Mouse (Mus musculus) brown adipose tissue, adult 24 weeks (tissue): ENCODE data around the gene Lta. TPM values are rescaled to one million over a fixed set of nuclear protein-coding genes. Genes with fewer than 3 reads are reported as not detected.

Experiments used
- H3K27ac ChIP-seq: fragments of 200-500 bp; replicated peaks from 2 replicates; pipeline ENCODE4 v1.5.1; 2012; ENCODE audit warnings: low read depth, mild to moderate bottlenecking, low read length
- H3K4me1 ChIP-seq: fragments of 200-500 bp; 2 replicates; pipeline ENCODE4 v1.6.1; 2012; ENCODE audit warnings: low read length, mixed read lengths; ENCODE audit not compliant: control insufficient read depth, insufficient read depth, insufficient read length
- H3K4me3 ChIP-seq: fragments of 200-500 bp; 2 replicates; pipeline ENCODE4 v1.5.1; 2012; ENCODE audit warnings: low read depth, mild to moderate bottlenecking, low read length, moderate library complexity; ENCODE audit not compliant: insufficient read depth
- polyA plus RNA-seq: library from polyadenylated mRNA; stranded (reverse); fragments of >200 nt; gene quantifications from 2 replicates; pipeline ENCODE4 v1.2.4, GENCODE M21; 2012; ENCODE audit not compliant: missing spikeins, insufficient read depth, insufficient read length

Lta gene
- polyA plus RNA-seq, 1 experiment = not detected

- peaks cover 5% of the 10 kb centered on the region for H3K4me1 ChIP-seq
- no peak overlapping the region for H3K27ac ChIP-seq
- no peak overlapping the region for H3K4me3 ChIP-seq
Measured at GRCm38 (mm10) chr17:35232043-35232442, 26.9 kb upstream of the Lta start.

- peaks cover 8% of the 10 kb centered on the region for H3K4me1 ChIP-seq
- no peak overlapping the region for H3K4me3 ChIP-seq
Measured at GRCm38 (mm10) chr17:35231022-35231421, 25.9 kb upstream of the Lta start.

GRCm38 (mm10) chr17:35226561-35227046 is 21.5 kb upstream of the Lta start:
- no peak overlapping the region for H3K4me3 ChIP-seq
- H3K27ac ChIP-seq = 0 out of 2 replicates have a peak overlapping the region, but pooled peaks have one; percentile 33
- peaks cover 8% of the 10 kb centered on the region; the same call in 1 of the 2 replicates for H3K4me1 ChIP-seq

More at GRCm38 (mm10) chr17:35231022-35231421, 25.9 kb upstream of the Lta start:
- H3K27ac ChIP-seq = no peak overlapping the region

GRCm38 (mm10) chr17:35225456-35225855 is 20.3 kb upstream of the Lta start:
- Histone ChIP-seq H3K27ac (no peak overlapping the region), H3K4me1 (peaks cover 9% of the 10 kb centered on the region), H3K4me3 (no peak overlapping the region)

GRCm38 (mm10) chr17:35224641-35225040 is 19.5 kb upstream of the Lta start:
- Histone ChIP-seq H3K27ac (no peak overlapping the region), H3K4me3 (no peak overlapping the region), H3K4me1 (peaks cover 14% of the 10 kb centered on the region)

GRCm38 (mm10) chr17:35222299-35222698 is 17.1 kb upstream of the Lta start:
- H3K4me1 ChIP-seq = peaks cover 22% of the 10 kb centered on the region
- peak overlapping the region; percentile 49 for H3K4me3 ChIP-seq
- peak overlapping the region; percentile 88 for H3K27ac ChIP-seq

GRCm38 (mm10) chr17:35220156-35220952 is 15.2 kb upstream of the Lta start, which contains the start of gene Gm16181:
Gene Gm16181 (plus strand): TSS chr17:35220834.
- H3K4me1 ChIP-seq = peaks cover 16% of the 10 kb centered on the region
- H3K27ac ChIP-seq = peak within 1 kb of the TSS; percentile 98
- H3K4me3 ChIP-seq = peak within 1 kb of the TSS; percentile 65

GRCm38 (mm10) chr17:35219601-35220041 is 14.5 kb upstream of the Lta start:
- H3K4me1 ChIP-seq = peaks cover 16% of the 10 kb centered on the region
- peak overlapping the region; percentile 25; the same call in 1 of the 2 replicates for H3K4me3 ChIP-seq
- H3K27ac ChIP-seq = peak overlapping the region; percentile 98

- Histone ChIP-seq H3K27ac (peak overlapping the region; percentile 98), H3K4me3 (peak overlapping the region; percentile 32), H3K4me1 (peaks cover 16% of the 10 kb centered on the region)
Measured at GRCm38 (mm10) chr17:35218516-35219193, 13.5 kb upstream of the Lta start.

- H3K27ac ChIP-seq = no peak overlapping the region
- no peak overlapping the region for H3K4me3 ChIP-seq
- H3K4me1 ChIP-seq = peaks cover 8% of the 10 kb centered on the region; the same call in 1 of the 2 replicates
Measured at GRCm38 (mm10) chr17:35213071-35213470, 7.9 kb upstream of the Lta start.

- H3K27ac ChIP-seq = peak overlapping the region; percentile 46; the same call in 1 of the 2 replicates
Measured at GRCm38 (mm10) chr17:35210593-35210992, 5.4 kb upstream of the Lta start.

GRCm38 (mm10) chr17:35209785-35210535 is 4.8 kb upstream of the Lta start:
- Histone ChIP-seq H3K27ac (peak overlapping the region; percentile 46), H3K4me3 (no peak overlapping the region), H3K4me1 (0 out of 2 replicates have a peak, but pooled peaks cover 3% of the 10 kb centered on the region)

More at GRCm38 (mm10) chr17:35210593-35210992, 5.4 kb upstream of the Lta start:
- Histone ChIP-seq H3K4me1 (0 out of 2 replicates have a peak, but pooled peaks cover 3% of the 10 kb centered on the region), H3K4me3 (no peak overlapping the region)

GRCm38 (mm10) chr17:35205380-35205769 is 224 bp upstream of the Lta start:
- no peak overlapping the region for H3K4me3 ChIP-seq
- peaks cover 6% of the 10 kb centered on the region; the same call in 1 of the 2 replicates for H3K4me1 ChIP-seq
- H3K27ac ChIP-seq = no peak overlapping the region

- peaks cover 6% of the 10 kb centered on the region for H3K4me1 ChIP-seq
Measured at GRCm38 (mm10) chr17:35202442-35202841, 2.7 kb downstream of the Lta start.

More at GRCm38 (mm10) chr17:35202442-35202841, 2.7 kb downstream of the Lta start:
- no peak overlapping the region for H3K4me3 ChIP-seq
- 0 out of 2 replicates have a peak overlapping the region, but pooled peaks have one; percentile 46 for H3K27ac ChIP-seq
